Mouse (Mus musculus): ENCODE measurements around the gene Batf. TPM values are rescaled to one million over a fixed set of nuclear protein-coding genes. Genes with fewer than 3 reads are reported as not detected.

Gene Batf
- total and polyA plus RNA-seq, 3 experiments, result 14.4 to 19.9 TPM; not detected in 1

DNA sequence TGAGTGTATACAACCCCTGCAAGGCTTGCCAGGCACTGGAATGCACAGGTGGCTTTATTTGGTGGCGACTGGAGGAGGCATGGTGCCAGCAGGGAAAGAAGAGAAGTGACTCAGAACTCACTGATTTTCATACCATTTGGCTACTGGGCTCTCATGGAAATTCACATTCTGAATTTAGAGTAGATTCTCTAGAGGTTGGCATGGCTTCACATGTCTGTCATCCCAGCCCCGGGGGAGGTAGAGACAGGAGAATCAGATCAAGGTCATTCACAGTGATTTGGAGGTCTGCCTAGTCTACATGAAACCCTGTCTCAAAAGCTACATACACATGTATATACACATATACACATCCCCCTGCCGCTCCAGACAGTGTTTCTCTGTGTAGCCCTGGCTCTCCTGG, 50.5 kb downstream of the Batf start:
- Histone ChIP-seq H3K9ac (ENCODE audit: control insufficient read depth, low read depth, low read length, poor library complexity, severe bottlenecking) (no peak overlapping the region), H3K36me3 (ENCODE audit: control insufficient read depth in 1 of 2, insufficient read depth in 2 of 2, low read length in 2 of 2) (no peaks in the 10 kb centered on the region), H3K4me1 (ENCODE audit: control insufficient read depth in 1 of 2, insufficient read depth in 2 of 2, low read length in 2 of 2) (no peaks in the 10 kb centered on the region), H3K79me2 (ENCODE audit: control insufficient read depth, insufficient read depth, low read length, poor library complexity) (no peaks in the 10 kb centered on the region), H3K27me3 (ENCODE audit: control insufficient read depth in 1 of 2, insufficient read depth in 2 of 2, low read length in 2 of 2) (peaks cover 3 to 6% of the 10 kb centered on the region in 2 experiments), H3K9me3 (replicated peaks; ENCODE audit: insufficient read depth, low read length) (no peaks in the 10 kb centered on the region), H3K4me3 (ENCODE audit: control insufficient read depth in 1 of 2, insufficient read depth in 1 of 2, low read depth in 2 of 2, low read length in 2 of 2) (no peak overlapping the region), H3K27ac (ENCODE audit: control insufficient read depth, low read depth, low read length) (no peak overlapping the region)
- TF ChIP-seq ZKSCAN1 (IDR thresholded peaks at IDR 0.05; ENCODE audit: low read depth, low read length), result no peak
- no peak for TF ChIP-seq TBP (IDR thresholded peaks at IDR 0.05; ENCODE audit: low read depth, low read length)
- no peak for TF ChIP-seq NELFE (IDR thresholded peaks at IDR 0.05; ENCODE audit: low read depth, low read length)
- TF ChIP-seq TAL1 (IDR thresholded peaks at IDR 0.05; ENCODE audit: low read length), result no peak
- no peak for TF ChIP-seq MAZ (IDR thresholded peaks at IDR 0.05; ENCODE audit: low read depth, low read length)
- TF ChIP-seq CHD1 (IDR thresholded peaks at IDR 0.05; ENCODE audit: low read depth, low read length), result no peak
- TF ChIP-seq POLR2AphosphoS2 (IDR thresholded peaks at IDR 0.05; ENCODE audit: low read length), result no peak
- no peak for DNase-seq (ENCODE audit: low read depth, low spot score)

DNA sequence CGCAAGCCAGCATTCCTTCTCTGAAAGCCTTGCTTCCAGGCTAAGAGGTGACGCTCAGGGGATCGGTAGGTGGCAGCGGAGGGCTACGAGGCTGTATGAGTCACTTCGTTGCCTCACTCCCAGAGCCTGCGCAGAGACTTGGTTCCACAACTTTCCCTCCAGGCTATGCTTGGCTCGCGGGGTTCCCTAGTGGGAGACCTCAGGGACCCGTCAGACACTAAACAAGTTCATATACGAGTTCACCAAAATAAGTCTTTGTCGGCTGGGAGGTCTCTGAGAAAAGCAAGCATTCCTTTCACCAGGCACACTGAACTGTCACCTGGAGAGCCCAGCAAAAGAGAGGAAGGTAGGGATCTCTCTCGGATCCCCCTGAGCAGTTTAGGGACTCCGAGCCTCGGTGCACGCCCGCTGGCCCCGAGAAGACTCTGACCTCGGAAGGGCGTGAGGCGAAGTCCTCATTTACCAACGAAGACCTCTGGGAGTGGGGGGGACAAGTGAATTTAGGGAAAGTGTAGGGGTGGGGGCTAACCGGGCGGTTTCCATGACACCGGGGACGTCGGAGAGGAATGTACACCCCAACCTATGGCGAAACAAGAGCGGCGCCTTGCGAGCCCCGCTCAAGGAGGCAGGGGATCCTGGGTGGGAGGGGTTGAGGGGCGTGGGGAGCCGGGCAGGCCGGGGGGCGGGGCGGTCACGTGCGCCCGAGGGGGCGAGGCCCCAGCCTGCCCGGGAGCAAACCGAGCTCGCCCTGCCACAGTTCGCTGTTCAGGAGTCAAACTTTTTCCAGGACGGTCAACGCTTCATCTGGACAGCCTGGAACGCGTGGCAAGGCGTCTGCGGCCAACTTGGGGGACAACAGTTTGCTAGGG, 59.6 kb downstream of the Batf start, which contains the start of gene Flvcr2:
TSS of gene Flvcr2 (plus strand) at position 713 of the 869 bp plus-strand sequence.
- Histone ChIP-seq H3K9me3 (replicated peaks; ENCODE audit: insufficient read depth, low read length) (no peaks in the 10 kb centered on the region), H3K27me3 (ENCODE audit: control insufficient read depth in 1 of 2, insufficient read depth in 2 of 2, low read length in 2 of 2) (peaks cover 3% of the 10 kb centered on the region in 2 experiments; a peak in 3 of 4 replicates), H3K36me3 (ENCODE audit: control insufficient read depth in 1 of 2, insufficient read depth in 2 of 2, low read length in 2 of 2) (no peaks in the 10 kb centered on the region), H3K4me1 (ENCODE audit: control insufficient read depth in 1 of 2, insufficient read depth in 2 of 2, low read length in 2 of 2) (no peaks in the 10 kb centered on the region), H3K4me3 (ENCODE audit: control insufficient read depth in 1 of 2, insufficient read depth in 1 of 2, low read depth in 2 of 2, low read length in 2 of 2) (no peak within 1 kb of the TSS), H3K27ac (ENCODE audit: control insufficient read depth, low read depth, low read length) (no peak within 1 kb of the TSS), H3K79me2 (ENCODE audit: control insufficient read depth, insufficient read depth, low read length, poor library complexity) (no peaks in the 10 kb centered on the region), H3K9ac (ENCODE audit: control insufficient read depth, low read depth, low read length, poor library complexity, severe bottlenecking) (no peak within 1 kb of the TSS)
- no peak for DNase-seq (ENCODE audit: low read depth, low spot score)
- TF ChIP-seq JUND (IDR thresholded peaks at IDR 0.05; ENCODE audit: low read depth, low read length), result no peak
- no peak for TF ChIP-seq POLR2AphosphoS5 (IDR thresholded peaks at IDR 0.05; ENCODE audit: borderline replicate concordance, low read depth, low read length)
- no peak for TF ChIP-seq MAZ (IDR thresholded peaks at IDR 0.05; ENCODE audit: low read depth, low read length)
- TF ChIP-seq CHD2 (IDR thresholded peaks at IDR 0.05; ENCODE audit: low read length), result no peak
- no peak for TF ChIP-seq CTCF (IDR thresholded peaks at IDR 0.05 in 2 of 3, conservative IDR thresholded peaks at IDR 0.05 in 1 of 3; ENCODE audit: control insufficient read depth in 1 of 3, insufficient read depth in 1 of 3, low read depth in 2 of 3, low read length in 3 of 3, poor library complexity in 1 of 3, severe bottlenecking in 1 of 3)
- TF ChIP-seq USF2 (IDR thresholded peaks at IDR 0.05; ENCODE audit: borderline replicate concordance in 1 of 2, insufficient read depth in 1 of 2, low read depth in 1 of 2, low read length in 2 of 2), result no peak
- TF ChIP-seq GATA1 (IDR thresholded peaks at IDR 0.05; ENCODE audit: low read depth, low read length), result no peak
- TF ChIP-seq TBP (IDR thresholded peaks at IDR 0.05; ENCODE audit: low read depth, low read length), result no peak
- TF ChIP-seq USF1 (IDR thresholded peaks at IDR 0.05; ENCODE audit: low read depth, low read length), result no peak
